Mouse (Mus musculus) layer of hippocampus, adult 9-11 months (tissue): ENCODE measurements around the gene Btbd35f30.
"Not testable (repeated sequence)": the region's sequence is repeated elsewhere in the genome, so short reads cannot be mapped to it uniquely, and the experiment has no call there.

ENCODE experiments used
- DNase-seq: peaks from one replicate; pipeline ENCODE4 v3.0.0; 2022

Gene Btbd35f30

DNA sequence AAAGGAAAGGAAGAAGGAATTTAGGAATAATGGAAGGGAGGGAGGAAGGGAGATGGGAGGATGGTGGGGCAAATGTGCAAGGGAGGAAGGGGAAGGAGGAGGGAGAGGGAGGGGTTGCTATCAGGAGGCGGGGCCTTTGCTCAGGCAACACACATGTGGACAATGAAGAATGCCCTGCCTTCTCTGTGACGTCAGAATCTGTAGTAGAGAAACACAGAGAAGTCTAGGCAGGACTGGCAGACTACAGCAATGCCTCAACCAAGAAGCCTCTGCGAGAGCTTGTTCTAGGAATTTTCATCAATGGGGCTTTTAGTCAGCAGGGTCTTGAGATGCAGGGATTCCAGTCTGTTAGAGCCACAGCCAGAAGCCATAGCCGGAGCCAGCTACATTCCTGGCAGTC is at the start of gene Btbd35f30:
Gene Btbd35f30, plus strand, starts transcription at position 301 of the 400 bp plus-strand sequence.
- DNase-seq: not testable (repeated sequence)

DNA sequence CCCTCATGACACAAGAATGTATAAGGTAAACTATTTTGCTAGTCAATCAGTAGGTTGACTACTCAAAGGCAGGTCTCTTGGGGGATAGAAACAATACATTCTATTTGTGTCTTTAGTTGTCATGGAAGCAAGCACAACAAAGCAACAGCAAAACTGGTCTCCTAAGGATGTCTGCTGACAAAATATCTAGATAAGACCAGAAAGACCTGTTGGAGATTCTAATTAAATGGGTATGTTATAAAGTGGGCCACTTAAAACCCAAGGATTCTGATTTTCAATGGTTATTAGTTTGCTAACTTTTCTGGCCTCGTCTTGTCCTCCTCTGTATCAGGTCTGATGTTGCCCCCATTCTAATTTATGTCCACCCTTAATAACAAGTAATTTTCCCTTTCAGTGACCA is 47.0 kb downstream of the Btbd35f30 start, which contains the start of gene Gm21789:
Gene Gm21789, plus strand, starts transcription at position 301 of the 400 bp plus-strand sequence.
- DNase-seq: not testable (repeated sequence)
